Mouse (Mus musculus): ENCODE measurements around the gene Pramel6.
"Not testable (repeated sequence)": the region's sequence is repeated elsewhere in the genome, so short reads cannot be mapped to it uniquely, and the experiment has no call there.

Pramel6 gene

DNA sequence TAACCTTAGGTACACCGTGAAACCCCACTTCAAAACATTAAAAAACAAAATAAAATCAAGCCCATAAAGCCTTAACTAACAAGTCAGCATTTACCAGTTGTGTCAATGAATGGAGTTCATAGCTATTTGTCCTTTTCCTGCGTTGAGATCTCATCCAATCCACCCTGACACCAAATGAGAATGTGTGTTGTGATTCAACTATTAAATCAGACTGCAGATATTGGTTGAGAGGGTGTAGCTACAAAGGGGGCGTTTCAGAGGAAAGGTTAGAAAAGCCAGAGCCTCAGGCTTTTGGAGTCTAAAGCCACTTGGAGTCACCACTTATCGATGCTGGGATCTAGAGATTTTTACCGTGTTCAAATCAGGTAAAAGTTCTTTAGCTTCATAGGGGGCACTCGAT, at the start of gene Pramel6:
Pramel6 (plus strand) TSS at position 301 of the 400 bp plus-strand sequence.
- no peak for DNase-seq (ENCODE audit: low spot score in 2 of 2)

DNA sequence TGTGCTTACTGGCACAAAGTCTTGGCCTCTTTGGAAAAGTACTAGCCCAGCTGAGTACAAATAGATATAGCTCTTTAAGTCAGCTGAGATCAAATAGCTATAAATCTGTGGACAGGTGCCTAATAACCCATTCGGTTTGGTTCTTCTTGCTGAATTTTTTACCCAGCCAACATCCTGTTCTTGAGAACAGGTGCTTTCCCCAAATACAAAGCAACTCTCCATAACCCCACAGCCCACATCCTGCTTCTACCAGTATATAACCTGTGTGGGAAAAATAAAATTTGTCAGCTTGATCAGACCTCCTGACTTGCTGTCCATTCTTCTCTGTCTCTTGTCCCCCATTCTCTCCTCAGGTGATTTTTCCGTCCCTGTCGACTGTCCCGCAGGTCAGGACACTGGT, 44.6 kb upstream of the Pramel6 start:
- no peak for DNase-seq (ENCODE audit: low spot score in 2 of 2)

GRCm38 (mm10) chr2:87480207-87480606, 26.2 kb upstream of the Pramel6 start:
- DNase-seq (ENCODE audit: low spot score in 2 of 2) = no peak

DNA sequence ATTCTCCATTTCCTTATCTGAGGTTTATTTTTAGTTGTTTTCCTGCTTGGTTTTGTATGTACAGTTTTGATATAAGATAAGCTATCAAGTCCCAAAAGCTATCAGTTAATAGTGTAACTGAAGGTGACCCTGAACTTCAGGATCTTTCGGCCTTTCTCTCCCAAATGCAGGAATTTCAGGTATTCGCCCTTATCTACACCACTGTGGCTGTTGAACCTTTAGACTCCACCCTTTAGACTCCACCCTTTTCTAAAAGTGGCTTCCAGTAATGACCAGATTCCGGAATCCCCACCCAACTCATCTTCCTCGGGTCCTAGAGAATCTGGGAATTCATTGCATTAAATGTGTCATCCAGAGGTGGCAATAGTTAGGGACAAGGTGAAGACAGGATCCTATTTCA, 25.2 kb upstream of the Pramel6 start:
- DNase-seq (ENCODE audit: low spot score in 2 of 2) = no peak

- DNase-seq (ENCODE audit: low spot score in 2 of 2) = no peak
These were observed 24.1 kb upstream of the Pramel6 start for GRCm38 (mm10) chr2:87482276-87482675.

GRCm38 (mm10) chr2:87496993-87497392, 9.4 kb upstream of the Pramel6 start, which contains the start of gene Pramel7:
Gene Pramel7 (minus strand): TSS chr2:87497093.
- not testable (repeated sequence) for DNase-seq (ENCODE audit: low spot score in 2 of 2)

- no peak for DNase-seq (ENCODE audit: low spot score in 2 of 2)
These were observed 8.7 kb downstream of the Pramel6 start for GRCm38 (mm10) chr2:87515046-87515445.

DNA sequence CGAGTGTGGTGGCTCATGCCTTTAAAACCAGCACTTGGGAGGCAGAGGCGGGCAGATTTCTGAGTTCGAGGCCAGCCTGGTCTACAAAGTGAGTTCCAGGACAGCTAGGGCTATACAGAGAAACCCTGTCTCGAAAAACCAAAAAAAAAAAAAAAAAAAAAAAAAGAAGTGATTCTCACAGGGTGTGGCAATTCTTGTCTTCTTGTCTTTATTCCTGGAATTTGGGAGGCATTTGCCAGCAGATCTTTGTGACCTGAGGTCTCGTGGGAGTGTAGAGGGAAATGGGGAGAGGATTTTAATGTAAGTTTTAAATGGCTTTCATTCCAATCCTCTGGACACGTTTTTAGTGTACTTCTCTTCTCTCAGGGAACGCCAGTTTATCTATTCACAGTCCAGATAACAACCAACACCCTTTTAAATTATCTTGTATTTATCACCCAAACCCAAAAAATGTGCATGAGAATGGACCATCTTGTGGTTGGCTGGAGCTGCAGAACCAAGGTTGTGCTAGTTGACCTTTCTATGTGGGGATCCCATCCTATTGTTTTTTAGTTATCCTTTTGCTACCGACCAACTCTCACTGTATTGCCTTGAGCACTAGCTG, 9.2 kb downstream of the Pramel6 start:
- DNase-seq (ENCODE audit: low spot score in 2 of 2) = no peak

DNA sequence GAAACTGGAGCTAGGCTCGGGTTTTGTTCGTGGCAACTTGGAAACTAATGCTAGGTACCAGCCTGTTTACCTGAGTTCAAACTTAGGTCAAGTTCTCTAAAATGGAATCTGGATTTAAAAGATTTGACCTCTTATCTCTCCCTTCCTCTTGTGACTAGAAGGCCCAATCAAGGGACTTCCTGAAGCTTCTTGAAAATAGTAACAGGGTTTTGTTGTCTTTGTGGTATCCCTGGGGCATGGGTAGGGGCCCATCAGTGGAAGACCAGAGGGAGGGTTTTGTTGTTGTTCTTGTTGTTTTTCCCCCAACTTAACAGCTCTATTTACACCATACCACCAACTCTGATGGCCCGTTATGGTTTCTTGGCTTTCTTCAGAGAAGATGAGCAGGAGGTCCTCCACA, 10.2 kb downstream of the Pramel6 start:
- DNase-seq (ENCODE audit: low spot score in 2 of 2) = no peak

GRCm38 (mm10) chr2:87520651-87521050, 14.3 kb downstream of the Pramel6 start:
- no peak for DNase-seq (ENCODE audit: low spot score in 2 of 2)

GRCm38 (mm10) chr2:87525899-87526616, 19.7 kb downstream of the Pramel6 start:
- not testable (repeated sequence) for DNase-seq (ENCODE audit: low spot score in 2 of 2)

GRCm38 (mm10) chr2:87531496-87531895, 25.1 kb downstream of the Pramel6 start, which contains the start of gene Olfr153:
Gene Olfr153 (plus strand): TSS chr2:87531796.
- no peak for DNase-seq (ENCODE audit: low spot score in 2 of 2)

GRCm38 (mm10) chr2:87534826-87535225, 28.5 kb downstream of the Pramel6 start:
- DNase-seq (ENCODE audit: low spot score in 2 of 2) = no peak

- no peak for DNase-seq (ENCODE audit: low spot score in 2 of 2)
These were observed 39.1 kb downstream of the Pramel6 start, which contains the start of gene Olfr1128 for GRCm38 (mm10) chr2:87545442-87545841. Gene Olfr1128 (minus strand): TSS chr2:87545542.
